Mouse (Mus musculus) lung, embryonic 16.5 days (tissue): ENCODE results near the gene Nhp2. TPM values are rescaled to one million over a fixed set of nuclear protein-coding genes. Genes with fewer than 3 reads are reported as not detected.

ENCODE experiments used
- ATAC-seq: fragments of 200-750 bp; cut with Nextera tagmentation; 2 replicates; pipeline ENCODE4 v1.8.0; 2017; ENCODE audit warnings: low read depth, mild to moderate bottlenecking, moderate library complexity
- H3K27ac ChIP-seq: fragments of 300-500 bp; sonication (generic); 2 replicates; pipeline ENCODE4 v1.5.1; 2014; ENCODE audit warnings: mild to moderate bottlenecking, control low read depth, low read length
- H3K27me3 ChIP-seq: fragments of 300-500 bp; sonication (generic); 2 replicates; pipeline ENCODE4 v1.6.1; 2014; ENCODE audit warnings: low read depth, low read length, mixed read lengths; ENCODE audit not compliant: control insufficient read depth, insufficient read depth
- H3K36me3 ChIP-seq: fragments of 300-500 bp; sonication (generic); 2 replicates; pipeline ENCODE4 v1.6.1; 2014; ENCODE audit warnings: low read length; ENCODE audit not compliant: control insufficient read depth, insufficient read depth
- H3K4me1 ChIP-seq: fragments of 300-500 bp; sonication (generic); replicated peaks from 2 replicates; pipeline ENCODE4 v1.6.1; 2014; ENCODE audit warnings: low read length, mixed read lengths; ENCODE audit not compliant: control insufficient read depth, insufficient read depth
- H3K4me2 ChIP-seq: fragments of 300-500 bp; sonication (generic); 2 replicates; pipeline ENCODE4 v1.6.1; 2014; ENCODE audit warnings: low read depth, low read length, control low read depth
- H3K4me3 ChIP-seq: fragments of 300-500 bp; sonication (generic); 2 replicates; pipeline ENCODE4 v1.5.1; 2014; ENCODE audit warnings: mild to moderate bottlenecking, low read length, control low read depth
- H3K9ac ChIP-seq: fragments of 300-500 bp; sonication (generic); 2 replicates; pipeline ENCODE4 v1.6.1; 2014; ENCODE audit warnings: low read length, control low read depth
- H3K9me3 ChIP-seq: fragments of 300-500 bp; sonication (generic); 2 replicates; pipeline ENCODE4 v1.6.1; 2016; ENCODE audit warnings: low read length; ENCODE audit not compliant: control insufficient read depth
- WGBS: fragments of 180-500 bp; shearing (Covaris S2); extraction: QIAGEN DNeasy Blood & Tissue Kit; methylation state at CpG from one replicate; pipeline ENCODE4 v1.1.7; 2014; 5-methylcytosine and 5-hydroxymethylcytosine counted together
- polyA plus RNA-seq: library from polyadenylated mRNA; unstranded; fragments of >200 nt; fragmentation: Nextera tagmentation; extraction: Ambion mirVana; gene quantifications from 2 replicates; pipeline ENCODE4 v1.2.1, GENCODE M21; 2015

Nhp2 gene
- polyA plus RNA-seq, 1 experiment from 2014 or later = 116 TPM

DNA sequence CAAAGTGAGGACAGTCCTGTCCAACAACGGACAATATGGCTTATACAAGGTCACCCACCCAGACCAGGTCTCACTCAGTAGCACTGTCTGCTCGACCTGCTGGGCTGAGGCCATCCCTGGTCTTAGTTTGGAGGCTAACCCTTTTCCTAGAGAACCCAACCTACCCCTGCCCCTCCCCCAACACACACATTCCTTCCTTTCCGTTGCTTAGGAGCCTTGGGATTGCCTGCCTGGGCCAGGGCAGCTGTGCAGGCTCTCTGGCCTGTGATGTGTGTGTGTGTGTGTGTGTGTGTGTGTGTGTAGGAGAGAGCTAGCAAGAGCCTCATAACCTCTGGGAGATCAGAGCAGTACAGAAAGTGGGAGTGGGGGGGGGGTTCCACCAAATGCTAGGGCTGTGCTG lies 29.0 kb downstream of the Nhp2 start:
- peak overlapping the region; percentile 90 for H3K9ac ChIP-seq
- H3K27ac ChIP-seq = peak overlapping the region; percentile 79
- no peaks in the 10 kb centered on the region for H3K27me3 ChIP-seq
- peaks cover 4% of the 10 kb centered on the region for H3K36me3 ChIP-seq
- peaks cover 29% of the 10 kb centered on the region for H3K4me1 ChIP-seq
- WGBS = 27% methylated on average over 3 of the region's 3 CpGs
- peak overlapping the region; percentile 78 for H3K4me3 ChIP-seq
- no peak for ATAC-seq
- H3K4me2 ChIP-seq = peak overlapping the region; percentile 92
- no peaks in the 10 kb centered on the region for H3K9me3 ChIP-seq

- no peaks in the 10 kb centered on the region; the same call in 1 of the 2 replicates for H3K36me3 ChIP-seq
- peak overlapping the region; percentile 92 for H3K4me2 ChIP-seq
- H3K4me1 ChIP-seq = peaks cover 24% of the 10 kb centered on the region
- no peaks in the 10 kb centered on the region for H3K27me3 ChIP-seq
- H3K9me3 ChIP-seq = no peaks in the 10 kb centered on the region
- peak overlapping the region; percentile 79 for H3K27ac ChIP-seq
- H3K4me3 ChIP-seq = peak overlapping the region; percentile 78
- 34% methylated on average over 11 of the region's 11 CpGs for WGBS
- no peak for ATAC-seq
- peak overlapping the region; percentile 90 for H3K9ac ChIP-seq
Measured at GRCm38 (mm10) chr11:51649111-51649888, 29.8 kb downstream of the Nhp2 start.

GRCm38 (mm10) chr11:51649889-51650199 lies 30.3 kb downstream of the Nhp2 start:
- Histone ChIP-seq H3K4me3 (peak overlapping the region; percentile 78), H3K27ac (peak overlapping the region; percentile 76), H3K4me1 (peaks cover 24% of the 10 kb centered on the region), H3K27me3 (no peaks in the 10 kb centered on the region), H3K36me3 (no peaks in the 10 kb centered on the region), H3K9ac (peak overlapping the region; percentile 90), H3K4me2 (peak overlapping the region; percentile 92), H3K9me3 (no peaks in the 10 kb centered on the region)
- no peak for ATAC-seq
- WGBS = 4% methylated on average over 7 of the region's 7 CpGs

GRCm38 (mm10) chr11:51650261-51650660 lies 30.7 kb downstream of the Nhp2 start:
- peak; percentile 17; the same call in 1 of the 2 replicates for ATAC-seq
- H3K9me3 ChIP-seq = no peaks in the 10 kb centered on the region
- peak overlapping the region; percentile 92 for H3K4me2 ChIP-seq
- H3K27ac ChIP-seq = peak overlapping the region; percentile 76
- 0% methylated on average over 29 of the region's 30 CpGs for WGBS
- no peaks in the 10 kb centered on the region for H3K27me3 ChIP-seq
- no peaks in the 10 kb centered on the region for H3K36me3 ChIP-seq
- peak overlapping the region; percentile 90 for H3K9ac ChIP-seq
- H3K4me3 ChIP-seq = peak overlapping the region; percentile 78
- H3K4me1 ChIP-seq = peaks cover 22% of the 10 kb centered on the region

- Histone ChIP-seq H3K36me3 (no peaks in the 10 kb centered on the region), H3K9me3 (no peaks in the 10 kb centered on the region), H3K27ac (peak within 1 kb of the TSS; percentile 79), H3K4me1 (peaks cover 15% of the 10 kb centered on the region), H3K4me3 (peak within 1 kb of the TSS; percentile 78), H3K9ac (peak within 1 kb of the TSS; percentile 90), H3K27me3 (no peaks in the 10 kb centered on the region), H3K4me2 (peak within 1 kb of the TSS; percentile 92)
- 2% methylated on average over 48 of the region's 70 CpGs for WGBS
- peak; percentile 77 for ATAC-seq
Measured at GRCm38 (mm10) chr11:51650691-51651515, 31.4 kb downstream of the Nhp2 start, which contains the start of the genes N4bp3 and D930048N14Rik. Gene N4bp3, minus strand, starts transcription at chr11:51650842. Gene D930048N14Rik, plus strand, starts transcription at chr11:51650954.

DNA sequence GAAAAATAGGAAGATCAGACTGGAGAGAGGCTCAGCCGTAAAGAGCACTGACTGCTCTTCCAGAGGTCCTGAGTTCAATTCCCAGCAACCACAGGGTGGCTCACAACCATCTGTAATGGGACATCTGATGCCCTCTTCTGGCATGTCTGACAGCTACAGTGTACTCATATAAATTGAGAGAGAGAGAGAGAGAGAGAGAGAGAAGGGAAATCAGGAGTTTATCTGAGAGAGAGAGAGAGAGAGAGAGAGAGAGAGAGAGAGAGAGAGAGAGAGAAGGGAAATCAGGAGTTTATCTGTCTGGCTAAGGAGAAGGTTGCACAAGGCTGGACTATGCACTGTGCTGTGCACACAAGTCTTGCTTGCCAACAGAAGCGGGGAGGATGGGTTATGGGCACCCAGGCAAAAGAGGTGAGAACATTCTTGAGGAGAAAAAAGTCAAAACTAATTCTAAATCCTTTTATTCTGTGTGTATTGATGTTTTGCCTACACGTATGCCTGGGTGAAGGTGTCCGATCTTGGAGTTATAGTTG lies 33.4 kb downstream of the Nhp2 start:
- H3K27me3 ChIP-seq = no peaks in the 10 kb centered on the region
- ATAC-seq = no peak
- H3K4me2 ChIP-seq = no peak overlapping the region
- H3K9me3 ChIP-seq = no peaks in the 10 kb centered on the region
- WGBS = 91% methylated on average over 4 of the region's 4 CpGs
- H3K4me3 ChIP-seq = no peak overlapping the region
- H3K9ac ChIP-seq = no peak overlapping the region
- no peaks in the 10 kb centered on the region for H3K36me3 ChIP-seq
- H3K27ac ChIP-seq = no peak overlapping the region
- H3K4me1 ChIP-seq = peaks cover 19% of the 10 kb centered on the region

DNA sequence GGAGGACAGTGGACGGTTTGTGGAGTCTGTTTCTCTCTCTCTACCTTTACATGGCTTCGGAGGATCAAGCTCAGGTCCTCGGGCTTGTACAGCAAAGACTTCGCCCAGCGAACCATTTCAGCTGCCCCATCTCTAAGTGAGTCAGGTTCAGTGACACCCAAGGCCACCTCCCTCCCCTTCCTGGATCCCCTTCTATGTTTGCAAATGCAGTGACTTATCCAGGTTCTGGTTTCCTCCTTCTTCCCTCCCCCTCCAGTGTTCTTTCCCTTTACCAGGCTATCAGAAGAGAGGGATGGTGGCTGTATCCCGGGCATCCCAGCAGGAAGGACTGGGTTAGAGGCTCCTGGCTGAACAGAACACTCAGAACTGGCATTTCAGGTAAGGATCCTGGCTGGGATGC lies 34.2 kb downstream of the Nhp2 start:
- ATAC-seq = no peak

DNA sequence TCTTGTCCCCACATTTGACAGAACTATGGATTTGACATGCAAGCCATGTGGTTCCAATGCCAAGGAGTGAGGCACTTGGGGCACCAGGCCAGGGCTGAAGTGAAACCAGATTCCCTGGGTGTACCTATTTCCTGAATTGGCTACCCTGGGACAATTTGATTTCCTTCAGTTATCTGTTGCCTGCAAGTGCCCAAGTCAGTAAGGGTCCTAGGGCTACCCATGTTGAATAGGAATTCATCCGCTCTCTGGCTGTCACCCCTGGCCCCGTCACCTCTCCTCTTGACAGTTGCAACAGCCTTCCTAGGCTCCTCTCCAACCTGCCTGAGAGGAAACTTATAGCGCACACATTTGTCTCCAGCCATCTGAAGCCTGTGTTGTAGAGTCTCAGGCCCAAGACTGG lies 35.4 kb downstream of the Nhp2 start:
- Histone ChIP-seq H3K27me3 (no peaks in the 10 kb centered on the region), H3K4me2 (no peak overlapping the region), H3K36me3 (no peaks in the 10 kb centered on the region), H3K9ac (no peak overlapping the region), H3K4me1 (peaks cover 19% of the 10 kb centered on the region), H3K27ac (no peak overlapping the region), H3K9me3 (no peaks in the 10 kb centered on the region), H3K4me3 (no peak overlapping the region)
- no peak for ATAC-seq
- 92% methylated on average over 3 of the region's 3 CpGs for WGBS

More for the DNA sequence above, 34.2 kb downstream of the Nhp2 start:
- H3K4me3 ChIP-seq = no peak overlapping the region
- no peaks in the 10 kb centered on the region for H3K27me3 ChIP-seq
- no peak overlapping the region for H3K9ac ChIP-seq
- peaks cover 20% of the 10 kb centered on the region for H3K4me1 ChIP-seq
- no peaks in the 10 kb centered on the region for H3K9me3 ChIP-seq
- no peak overlapping the region for H3K4me2 ChIP-seq
- no peaks in the 10 kb centered on the region for H3K36me3 ChIP-seq
- WGBS = 81% methylated on average over 6 of the region's 6 CpGs
- no peak overlapping the region for H3K27ac ChIP-seq
